Mouse (Mus musculus): ENCODE data around the gene Xrcc6.

Gene Xrcc6

DNA sequence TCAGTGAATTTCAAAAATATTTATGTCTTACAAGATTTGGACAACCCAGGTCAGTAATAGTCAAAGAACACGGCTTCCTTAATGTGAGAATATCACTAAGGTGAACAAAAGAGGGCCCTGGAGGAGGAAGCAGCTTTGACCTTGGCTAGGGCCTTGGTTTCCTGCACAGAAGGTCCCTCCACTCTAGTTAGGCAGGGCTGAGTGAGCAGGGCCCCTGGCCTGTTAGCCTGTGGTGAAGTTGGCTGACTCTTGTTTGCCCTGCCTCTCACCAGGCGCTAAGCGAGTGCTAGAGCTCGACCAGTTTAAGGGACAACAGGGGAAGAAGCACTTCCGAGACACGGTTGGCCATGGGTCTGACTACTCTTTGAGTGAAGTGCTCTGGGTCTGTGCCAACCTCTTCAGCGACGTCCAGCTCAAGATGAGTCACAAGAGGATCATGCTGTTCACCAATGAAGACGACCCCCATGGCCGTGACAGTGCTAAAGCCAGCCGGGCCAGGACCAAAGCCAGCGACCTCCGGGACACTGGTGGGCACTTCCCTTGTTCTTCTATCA, 35.0 kb downstream of the Xrcc6 start:
- no peak for DNase-seq

DNA sequence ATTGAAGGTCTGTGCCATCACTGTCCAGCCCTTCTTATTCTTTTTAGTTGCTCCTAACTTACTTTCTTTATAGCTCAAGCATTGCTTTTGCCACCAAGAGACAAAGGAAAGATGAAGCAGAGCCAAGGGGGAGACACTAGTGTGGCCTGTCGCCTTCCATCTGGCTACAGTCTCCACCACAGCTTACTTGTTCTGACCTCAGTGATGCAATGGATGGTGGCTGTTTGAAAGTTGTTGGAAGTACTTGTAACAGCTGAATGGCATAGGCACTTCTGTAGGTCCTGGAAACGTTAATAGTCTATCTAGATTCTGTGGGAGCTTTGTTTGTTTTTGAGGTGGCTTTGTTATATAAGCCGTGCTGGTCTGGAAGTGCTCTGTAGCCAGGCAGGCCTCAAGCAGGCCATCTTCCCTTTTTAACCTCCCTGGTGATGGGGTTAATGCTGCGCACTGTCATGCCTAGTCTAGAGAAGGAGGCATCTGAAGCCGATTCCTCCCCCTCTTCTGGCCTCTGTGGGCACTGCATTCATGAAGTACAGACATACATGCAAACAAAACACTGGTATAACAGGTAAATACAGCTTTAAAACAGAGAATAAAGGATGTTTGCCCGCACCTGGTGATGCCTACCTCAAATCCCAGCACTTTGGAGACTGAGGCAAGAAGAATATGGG, 36.5 kb downstream of the Xrcc6 start:
- no peak for DNase-seq

DNA sequence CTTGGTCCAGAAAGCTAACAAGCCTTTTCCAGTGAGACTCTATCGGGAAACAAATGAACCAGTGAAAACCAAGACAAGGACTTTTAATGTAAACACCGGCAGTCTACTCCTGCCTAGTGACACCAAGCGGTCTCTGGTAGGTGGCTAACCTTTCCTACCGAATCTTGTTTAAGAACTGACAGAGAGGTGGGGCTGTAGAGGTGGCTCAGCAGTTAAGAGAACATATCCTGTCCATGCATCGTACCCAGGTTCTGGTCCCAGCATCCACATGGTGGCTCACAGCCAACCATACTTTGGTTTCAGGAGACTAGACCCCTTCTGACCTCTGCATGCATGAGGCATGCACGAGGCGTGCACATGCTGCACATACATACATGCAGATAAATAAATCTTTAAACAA, 39.6 kb downstream of the Xrcc6 start:
- DNase-seq, result no peak

DNA sequence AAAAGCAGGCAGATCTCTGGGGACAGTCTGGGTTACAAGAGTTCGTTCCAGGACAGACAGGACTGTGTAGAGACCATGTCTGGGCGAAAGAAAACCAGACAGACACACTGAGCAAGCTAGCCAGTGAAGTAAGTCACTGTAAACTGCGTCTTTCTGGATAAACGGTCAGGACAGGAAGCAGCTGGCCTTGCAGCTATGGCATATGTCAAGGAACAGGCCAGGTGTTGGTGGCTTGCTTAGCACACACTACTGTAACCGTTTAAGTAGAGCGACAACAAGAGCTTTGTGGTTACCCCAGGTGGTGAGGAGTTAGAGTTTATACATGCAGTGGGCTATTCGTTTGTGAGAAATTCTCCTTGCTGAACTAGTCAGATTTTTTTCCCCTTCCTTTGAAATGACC, 40.1 kb downstream of the Xrcc6 start:
- no peak for DNase-seq

DNA sequence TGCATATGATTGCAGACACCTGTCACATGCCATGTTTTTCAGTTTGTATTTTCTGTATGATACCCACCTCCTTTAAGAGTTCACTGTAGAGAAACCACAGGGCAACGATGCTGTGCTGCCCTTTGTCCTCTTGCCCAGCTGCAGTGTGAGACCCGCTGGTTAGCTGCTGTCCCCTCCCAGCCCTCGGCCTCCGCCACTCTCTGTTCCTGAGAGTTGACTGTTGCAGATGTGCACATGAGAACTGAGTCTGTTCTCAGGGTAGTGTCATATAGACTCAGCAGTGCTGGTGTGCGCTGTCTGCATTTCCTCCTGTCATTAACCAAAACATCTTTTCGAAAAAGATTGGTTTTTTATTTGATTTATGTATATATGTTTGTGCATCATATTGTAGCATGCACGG, 44.8 kb downstream of the Xrcc6 start:
- no peak for DNase-seq

DNA sequence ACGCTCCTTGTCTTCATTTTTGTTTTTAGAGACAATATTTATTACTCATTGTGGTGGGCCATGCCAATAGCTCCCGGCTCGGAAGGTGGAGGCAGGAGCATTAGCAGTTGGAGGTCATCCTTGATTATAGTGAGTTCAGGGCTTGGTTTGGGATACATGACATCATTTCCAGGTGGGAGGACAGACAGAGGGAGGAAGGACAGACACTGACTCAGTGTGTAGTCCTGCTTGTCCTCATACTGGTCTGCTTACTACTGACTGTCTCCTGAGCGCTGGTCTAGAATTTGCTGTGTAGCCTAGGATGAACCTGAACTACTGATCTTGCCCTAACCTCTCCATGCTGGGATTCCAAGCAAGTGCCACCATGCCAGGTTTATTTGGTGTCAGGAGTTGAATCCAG, 46.1 kb downstream of the Xrcc6 start, which contains the start of gene Desi1:
Gene Desi1 (minus strand): TSS at position 101 of the 400 bp plus-strand sequence.
- no peak for DNase-seq

DNA sequence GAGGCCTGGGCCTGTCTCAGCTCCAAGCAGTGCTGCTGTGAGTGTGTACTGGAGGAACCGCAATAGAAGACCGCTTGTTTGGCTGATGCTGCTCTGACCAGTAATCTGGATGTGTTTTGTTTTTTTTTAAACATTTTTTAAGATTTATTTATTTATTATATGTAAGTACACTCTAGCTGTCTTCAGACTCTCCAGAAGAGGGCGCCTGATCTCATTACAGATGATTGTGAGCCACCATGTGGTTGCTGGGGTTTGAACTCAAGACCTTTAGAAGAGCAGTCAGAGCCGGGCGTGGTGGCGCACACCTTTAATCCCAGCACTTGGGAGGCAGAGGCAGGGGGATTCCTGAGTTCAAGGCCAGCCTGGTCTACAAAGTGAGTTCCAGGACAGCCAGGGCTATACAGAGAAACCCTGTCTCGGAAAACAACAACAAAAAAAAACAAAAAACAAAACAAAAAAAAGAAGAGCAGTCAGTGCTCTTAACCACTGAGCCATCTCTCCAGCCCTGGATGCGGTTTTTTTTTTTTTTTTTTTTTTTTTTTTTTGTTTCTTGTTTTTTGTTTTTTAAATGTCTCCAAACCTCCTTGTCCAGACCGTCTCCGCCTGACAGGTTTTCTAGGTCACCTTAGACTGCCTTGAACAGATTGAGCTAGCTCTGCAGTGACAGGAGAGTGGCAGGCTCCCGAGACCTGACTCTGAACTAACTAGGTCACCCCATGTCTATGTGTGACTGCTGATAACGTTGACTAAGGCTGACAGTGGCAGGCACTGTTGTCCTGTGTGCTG, 48.5 kb downstream of the Xrcc6 start:
- peak; percentile 40 for DNase-seq

DNA sequence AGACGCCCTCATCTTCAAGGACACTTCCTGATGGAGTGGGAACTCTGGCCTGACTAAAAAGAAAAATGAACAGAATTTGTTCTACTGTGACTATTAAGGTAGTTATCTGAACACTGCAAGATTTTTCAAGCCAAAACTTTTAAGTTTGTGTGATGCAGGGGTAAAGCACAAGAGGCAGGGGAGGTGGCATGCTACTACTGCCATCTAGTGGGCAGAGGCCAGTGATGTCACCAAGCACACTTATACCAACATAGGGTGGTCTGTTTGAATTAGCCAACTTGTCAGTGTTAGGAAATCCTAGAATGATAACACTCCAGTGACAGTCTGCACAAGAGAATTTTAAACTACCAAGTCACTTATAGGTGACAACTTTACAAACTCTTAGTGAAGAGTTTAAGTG, 53.0 kb downstream of the Xrcc6 start:
- peak; percentile 53 for DNase-seq

DNA sequence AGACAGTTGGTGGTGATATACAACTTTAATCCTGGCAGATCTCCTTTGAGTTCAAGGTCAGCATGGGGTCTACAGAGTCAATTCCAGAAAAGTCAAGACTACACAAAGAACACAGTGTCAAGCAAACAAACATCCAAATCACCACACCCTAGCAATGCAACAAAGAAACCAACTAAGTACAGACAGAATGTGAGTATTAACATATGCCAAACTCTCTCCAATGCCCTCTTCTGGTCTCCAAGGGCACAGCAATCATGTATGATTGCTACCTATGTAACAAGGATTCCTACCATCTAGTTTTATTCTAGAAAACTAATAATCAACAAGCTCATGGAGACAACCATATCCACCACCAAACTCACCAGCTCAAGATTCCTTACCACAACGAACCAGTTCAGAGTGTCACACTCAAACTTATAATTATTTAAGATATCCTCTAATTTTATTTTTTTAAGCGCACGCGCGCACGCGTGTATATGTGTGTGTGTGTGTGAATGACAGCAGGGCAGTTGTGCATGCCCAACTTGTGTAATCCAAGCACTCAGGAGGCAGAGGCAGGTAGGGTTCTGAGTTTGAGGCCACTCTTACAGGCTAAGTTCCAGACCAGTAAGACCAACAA, 56.6 kb downstream of the Xrcc6 start:
- DNase-seq, result no peak

DNA sequence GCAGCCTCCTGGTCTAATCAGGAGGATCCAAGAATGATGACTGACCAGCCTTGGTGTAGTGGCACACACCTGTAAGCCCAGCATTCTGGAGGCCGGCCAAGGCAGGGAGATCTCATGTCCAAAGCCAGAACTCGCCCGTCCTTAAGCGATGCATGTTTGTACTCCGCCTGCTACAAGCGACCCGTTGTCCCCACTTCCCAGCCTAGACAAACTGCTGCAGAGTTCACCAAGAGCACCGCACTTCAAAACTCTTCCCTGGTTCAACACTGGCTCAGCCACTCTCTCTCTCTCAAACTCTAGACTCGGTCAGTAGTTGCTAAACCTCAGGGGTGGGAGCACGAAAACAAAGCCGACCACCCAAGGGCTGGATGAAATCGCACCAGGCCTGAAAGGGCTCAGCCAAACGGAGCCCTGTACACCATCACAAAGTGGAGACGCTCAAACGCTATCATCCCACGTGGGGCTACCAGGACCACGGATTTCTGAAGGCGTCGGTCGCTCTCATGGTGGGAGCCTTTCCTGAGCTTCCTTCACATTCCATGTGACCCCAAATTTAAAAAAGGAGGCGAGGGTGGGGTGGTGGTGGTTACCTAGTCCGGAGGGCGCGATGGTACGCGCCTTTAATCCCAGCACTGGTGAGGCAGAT, 58.7 kb downstream of the Xrcc6 start:
- peak; percentile 22 for DNase-seq

DNA sequence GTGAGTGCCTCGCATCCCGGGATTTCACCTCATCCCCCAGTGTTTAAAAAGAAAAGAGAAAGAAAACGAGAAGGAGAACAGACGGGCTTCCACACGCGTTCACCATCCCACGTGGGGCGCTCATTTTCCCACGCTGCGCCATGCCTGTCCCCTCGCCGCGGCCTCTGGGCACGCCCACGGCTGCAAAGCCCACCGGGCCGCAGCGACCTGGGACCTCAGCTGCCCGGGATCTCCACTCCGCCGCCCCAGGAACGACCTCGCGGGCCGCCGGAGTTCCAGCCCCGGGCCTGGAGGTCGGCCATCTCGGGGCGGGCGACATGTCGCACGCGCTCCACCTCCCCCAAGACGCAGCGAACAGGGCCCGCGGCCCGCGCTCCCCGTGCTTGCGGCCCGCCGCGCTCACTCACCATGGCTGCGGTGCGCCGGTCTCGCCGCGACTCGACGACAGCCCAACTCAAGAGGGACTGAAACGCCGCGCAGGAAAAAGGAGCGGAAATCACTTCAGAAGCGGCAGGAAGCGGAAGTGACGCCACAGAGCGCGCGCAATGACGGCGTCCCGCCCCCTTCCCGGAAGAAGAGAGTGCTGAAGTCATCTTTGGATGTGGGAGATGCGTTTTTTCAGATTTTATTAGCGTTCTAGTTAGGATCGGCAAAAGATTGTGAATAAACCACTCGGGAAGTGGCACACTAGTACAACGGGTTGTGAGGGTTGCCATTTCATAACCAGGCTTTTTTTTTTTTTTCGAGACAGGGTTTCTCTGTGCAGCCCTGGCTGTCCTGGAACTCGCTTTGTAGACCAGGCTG, 59.6 kb downstream of the Xrcc6 start, which contains the start of gene Snu13:
Gene Snu13 (minus strand): TSS at position 519 of the 804 bp plus-strand sequence.
- DNase-seq, result peak; percentile 91

DNA sequence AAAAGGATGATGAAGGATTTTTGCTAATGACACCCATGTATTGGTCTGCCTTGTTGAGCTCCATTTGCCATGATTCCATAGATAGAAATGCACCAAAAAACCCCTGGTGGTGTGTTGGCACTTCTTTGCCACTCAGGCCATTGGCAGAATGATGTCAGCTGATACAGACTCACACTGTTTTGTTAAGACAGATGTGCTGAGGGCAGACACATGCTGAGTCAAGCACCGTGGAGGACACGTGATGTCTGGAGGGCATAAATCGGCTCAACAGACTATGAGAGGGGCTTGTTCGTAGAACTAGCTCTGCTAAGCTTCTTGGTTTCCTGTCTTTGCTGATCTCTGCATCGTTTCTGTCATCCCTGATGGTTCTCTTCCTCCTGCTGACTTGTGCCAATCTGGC, 64.9 kb downstream of the Xrcc6 start:
- no peak for DNase-seq

DNA sequence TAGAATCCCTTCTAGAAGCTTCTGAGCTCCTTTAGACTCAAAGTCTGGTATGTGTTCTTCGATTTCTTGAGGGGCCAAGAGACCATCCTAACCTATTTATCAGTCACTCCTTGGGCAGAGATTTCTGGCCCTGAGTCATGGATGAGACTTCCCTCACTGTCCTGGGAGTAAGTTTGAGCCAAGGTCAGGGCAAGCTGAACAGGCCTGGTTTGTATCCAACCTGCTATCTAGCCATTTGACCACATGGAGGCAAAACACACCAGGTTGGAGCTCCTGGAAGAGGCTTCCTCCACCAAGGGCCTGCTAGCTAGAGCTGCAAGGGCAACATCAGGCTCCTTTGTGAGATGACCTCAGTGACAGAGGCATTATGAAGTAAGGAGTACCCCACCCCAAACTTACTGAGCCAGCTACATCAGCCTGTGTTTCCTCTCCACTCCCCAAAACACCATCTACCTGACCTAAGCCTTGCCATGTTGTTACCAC, 71.1 kb downstream of the Xrcc6 start, which contains the start of gene 4930407I10Rik:
Gene 4930407I10Rik (plus strand): TSS at position 433 of the 483 bp plus-strand sequence.
- DNase-seq, result no peak

DNA sequence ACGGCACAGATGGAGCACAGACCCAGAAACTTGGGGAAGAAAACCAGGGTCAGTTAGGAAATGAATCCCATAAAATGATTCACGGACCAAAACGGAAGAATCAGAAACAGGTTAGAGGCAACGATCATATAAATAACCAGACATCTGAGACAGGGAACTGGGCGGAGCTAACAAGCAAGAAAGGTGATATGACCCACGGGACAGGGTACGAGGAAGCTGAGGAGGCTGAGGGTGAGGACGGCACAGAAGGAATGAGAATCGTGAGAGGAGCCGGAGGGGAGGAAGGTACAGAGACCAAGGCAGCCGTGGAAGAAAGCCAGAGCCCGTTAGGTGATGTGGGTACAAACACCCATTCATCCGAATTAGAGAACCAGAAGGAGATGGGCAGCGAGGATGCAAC, 76.3 kb downstream of the Xrcc6 start:
- DNase-seq, result no peak

DNA sequence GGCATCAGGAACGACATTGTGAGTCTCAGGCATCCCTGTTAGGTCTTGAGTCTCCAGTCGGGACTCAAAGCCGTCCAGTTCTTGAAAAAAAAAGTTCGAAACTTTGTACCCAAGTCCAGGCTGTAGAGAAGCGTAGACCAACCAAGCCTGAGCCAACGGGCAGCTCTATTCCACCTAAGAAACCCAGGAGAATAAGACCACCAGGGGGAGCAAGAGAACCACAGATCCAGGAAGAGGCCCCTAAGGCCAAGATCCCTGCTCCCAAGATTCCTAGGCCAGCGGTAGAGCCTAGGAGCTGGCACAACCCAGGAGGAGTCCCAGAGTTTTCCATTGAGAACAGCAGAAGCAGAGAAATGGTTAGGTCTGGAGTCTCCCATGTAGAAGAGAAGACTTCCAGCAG, 77.9 kb downstream of the Xrcc6 start:
- DNase-seq, result peak; percentile 93

DNA sequence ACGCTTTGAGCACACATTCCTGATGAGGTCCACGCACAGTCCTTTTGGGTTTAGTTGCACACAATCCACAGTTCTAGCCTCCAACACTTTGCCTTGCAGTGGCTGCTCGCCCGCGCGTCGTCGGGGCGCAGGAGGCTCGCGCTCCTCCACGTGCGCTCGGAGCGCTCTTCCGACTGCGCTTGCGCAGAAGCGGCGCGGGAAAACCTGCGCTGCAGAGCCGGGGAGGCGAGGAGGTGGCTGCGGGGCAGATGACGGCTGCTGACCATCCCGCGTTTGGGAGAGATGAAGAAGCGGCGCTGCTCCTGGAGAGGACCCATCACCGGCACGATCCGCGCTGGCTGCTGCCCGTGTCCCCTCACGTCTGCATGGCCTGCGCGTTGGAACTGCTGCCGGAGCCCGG, 82.3 kb downstream of the Xrcc6 start, which contains the start of gene Mei1:
Gene Mei1 (plus strand): TSS at position 99 of the 400 bp plus-strand sequence.
- no peak for DNase-seq

DNA sequence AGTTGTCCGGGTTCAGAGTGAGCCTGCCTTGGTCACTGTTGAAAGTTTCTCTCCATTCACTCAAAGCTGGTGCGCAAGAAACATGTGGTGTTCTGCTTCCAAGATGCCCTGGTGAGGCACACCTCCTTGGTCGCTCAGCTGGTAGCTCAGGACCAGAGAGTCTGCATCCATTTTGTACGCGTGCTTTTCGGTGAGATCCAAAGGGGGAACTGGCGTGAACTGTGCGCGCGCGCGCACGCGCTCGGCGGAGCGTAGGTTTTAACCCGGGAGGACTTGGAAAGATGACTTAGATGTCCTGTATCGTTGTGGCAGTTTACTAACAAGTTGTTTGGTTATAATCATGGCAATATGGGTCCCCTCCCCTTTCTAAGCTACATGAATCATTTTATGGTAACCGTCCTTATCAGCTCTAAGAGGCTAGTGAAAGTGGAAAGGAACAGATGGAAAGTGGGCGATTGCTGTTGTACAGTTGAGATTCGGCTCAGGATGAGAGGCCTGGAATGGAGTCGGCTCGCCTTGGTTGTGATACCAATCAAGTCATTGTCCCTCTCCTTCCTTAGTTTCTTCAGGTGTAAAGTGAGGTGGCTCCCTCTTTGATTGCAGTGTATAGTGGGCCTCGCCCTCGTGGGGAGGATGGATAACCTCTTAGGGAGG, 84.3 kb downstream of the Xrcc6 start:
- DNase-seq, result no peak

DNA sequence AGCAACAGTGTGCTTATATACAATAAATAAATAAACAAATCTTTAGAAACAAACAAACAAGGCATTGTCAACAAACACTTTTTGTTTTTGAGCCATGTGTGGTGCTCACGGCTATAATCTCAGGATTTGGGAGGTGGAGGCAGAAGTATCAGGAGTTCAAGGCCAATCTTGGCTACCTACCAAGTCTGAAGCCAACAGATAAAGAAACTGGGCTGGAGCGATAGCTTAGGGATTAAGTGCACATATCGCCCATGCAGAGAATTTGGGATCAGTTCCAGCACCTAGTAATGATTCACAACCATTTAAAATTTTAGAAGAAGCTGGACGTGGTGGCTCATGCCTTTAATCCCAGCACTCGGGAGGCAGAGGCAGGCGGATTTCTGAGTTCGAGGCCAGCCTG, 85.9 kb downstream of the Xrcc6 start:
- no peak for DNase-seq

DNA sequence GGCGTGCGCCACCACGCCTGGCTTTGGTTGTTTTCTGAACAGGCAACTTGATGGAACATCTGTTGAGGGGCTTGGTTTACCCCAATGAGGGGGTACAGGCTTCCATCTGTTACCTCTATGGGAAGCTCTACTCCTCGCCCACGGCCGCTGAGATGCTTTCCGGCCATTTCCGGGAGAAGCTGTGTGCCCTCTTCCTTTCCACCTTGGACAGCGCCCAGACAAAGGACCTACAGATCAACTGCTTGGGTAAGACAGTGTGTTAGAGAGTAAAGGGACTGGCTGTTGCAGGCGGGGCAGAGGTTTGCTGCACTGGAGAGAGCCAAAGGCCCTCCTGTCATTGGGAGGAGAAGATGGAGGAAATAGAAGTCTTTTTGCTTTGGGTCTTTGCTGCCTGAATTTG, 92.2 kb downstream of the Xrcc6 start:
- DNase-seq, result no peak

DNA sequence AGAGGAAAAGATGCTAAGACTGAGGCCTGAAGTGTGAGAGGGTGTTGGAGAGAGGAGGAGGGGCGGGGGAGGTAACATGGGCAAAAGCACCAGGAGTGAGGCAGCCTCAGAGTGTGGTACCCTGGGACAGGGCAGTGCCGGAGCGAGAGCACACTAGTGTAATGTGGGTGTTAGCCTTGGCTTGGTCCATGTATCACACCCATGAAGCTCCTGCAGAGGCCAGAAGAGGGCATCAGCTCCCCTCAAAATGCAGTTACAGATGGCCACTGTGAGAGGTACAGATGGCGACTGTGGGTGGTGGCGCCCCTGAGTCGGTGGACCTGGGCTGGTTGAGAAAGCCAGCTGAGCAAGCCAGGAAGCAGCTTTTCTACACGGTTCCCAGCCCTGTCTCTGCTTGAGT, 93.5 kb downstream of the Xrcc6 start:
- DNase-seq, result peak; percentile 19

DNA sequence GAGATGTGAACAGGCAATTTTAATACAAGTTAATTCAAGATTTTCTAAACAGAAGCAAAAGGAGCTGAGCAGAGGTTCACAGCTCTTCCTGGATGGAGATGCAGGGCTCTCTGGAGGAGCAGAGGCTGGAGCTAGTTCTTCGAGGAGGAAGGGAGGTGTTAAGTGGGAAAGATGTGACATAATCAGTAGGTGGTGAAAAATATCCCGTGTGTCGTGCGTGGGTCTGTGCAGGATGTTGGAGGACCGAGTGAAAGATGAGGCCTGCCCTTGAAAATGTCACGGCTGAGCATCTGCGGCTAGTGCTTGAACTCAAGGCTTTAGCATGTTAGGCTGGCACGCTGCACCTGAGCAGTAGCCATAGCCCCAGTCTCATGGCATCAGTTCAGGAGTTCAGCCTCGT, 98.0 kb downstream of the Xrcc6 start:
- DNase-seq, result no peak
